Mouse (Mus musculus) gastrocnemius, postnatal 4 days (tissue): ENCODE results near the gene Egfl6. TPM values are rescaled to one million over a fixed set of nuclear protein-coding genes. Genes with fewer than 3 reads are reported as not detected.

Experiments used
- DNase-seq, 2 experiments: peaks; one replicate each; pipeline ENCODE4 v3.0.0; 2021 to 2022; ENCODE audit warnings: low spot score in 2 of 2, mixed read lengths in 2 of 2
- long read RNA-seq, 2 experiments: library from polyadenylated mRNA; stranded (forward); transcript quantifications; one replicate each; pipeline ENCODE4 v2.0.0; 2021
- total RNA-seq, 2 experiments: library from RNA; stranded (reverse); gene quantifications; 2 replicates each; pipeline ENCODE4 v1.2.3; 2021

The Egfl6 gene
- total RNA-seq: 10 to 100 TPM; 19.5 to 23.9 TPM
- long read RNA-seq, experiment 1, transcript Egfl6-201 (12 exons, 2,704 nt): major isoform, 21 of 25 reads
- long read RNA-seq, experiment 1, partial matches to known transcripts: 2 of 25 reads
- long read RNA-seq, experiment 1, other reads (novel, unspliced or antisense): 2 of 25 reads
- long read RNA-seq, experiment 2, transcript Egfl6-201 (12 exons, 2,704 nt): major isoform, 25 of 29 reads
- long read RNA-seq, experiment 2, partial matches to known transcripts: 2 of 29 reads
- long read RNA-seq, experiment 2, other reads (novel, unspliced or antisense): 2 of 29 reads

DNA sequence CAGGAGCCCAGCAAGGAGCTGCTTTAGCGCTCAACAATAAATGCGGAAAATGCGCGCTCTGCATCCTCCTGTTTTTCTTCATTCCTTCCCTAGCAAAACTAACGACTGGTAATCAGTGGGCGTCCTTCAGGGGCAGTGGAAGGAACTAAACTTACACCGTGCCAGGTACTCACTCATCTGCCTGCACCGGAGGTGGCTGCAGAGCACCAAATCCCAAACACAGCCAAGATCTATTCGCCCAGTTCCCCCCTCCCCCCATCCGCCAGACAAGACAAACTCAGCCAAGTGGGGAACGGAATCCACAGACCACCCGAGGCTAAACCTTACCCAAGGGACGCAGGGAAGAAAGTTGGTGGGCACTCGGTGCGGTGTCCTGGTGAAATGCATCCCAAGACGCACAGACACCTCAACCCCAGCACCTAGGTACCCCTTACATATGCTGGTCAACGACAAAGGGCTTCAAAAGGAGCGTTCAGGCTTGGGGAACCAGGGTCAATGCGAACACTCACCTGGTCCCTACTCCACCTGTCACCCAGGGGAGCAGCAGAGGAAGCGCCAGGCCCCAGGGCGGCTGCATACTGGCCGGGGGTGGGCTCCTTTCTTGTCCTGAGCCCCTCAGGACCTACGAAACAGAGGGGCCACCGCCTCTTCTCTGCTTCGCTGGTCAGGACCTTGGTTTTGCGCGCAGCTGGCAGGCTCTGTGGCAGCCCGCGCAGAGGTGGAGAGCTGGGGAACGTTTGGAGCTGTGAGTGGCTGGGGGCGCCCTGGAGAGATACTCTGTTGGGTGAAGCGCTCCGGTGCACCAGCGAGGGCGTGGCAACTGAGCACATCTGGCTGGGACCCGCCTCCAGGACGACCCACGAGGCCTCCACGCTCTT lies at the start of gene Egfl6:
TSS of gene Egfl6 (minus strand) at position 774 of the 878 bp plus-strand sequence.
- DNase-seq: peak in 1 of 2 experiments; percentile 14

DNA sequence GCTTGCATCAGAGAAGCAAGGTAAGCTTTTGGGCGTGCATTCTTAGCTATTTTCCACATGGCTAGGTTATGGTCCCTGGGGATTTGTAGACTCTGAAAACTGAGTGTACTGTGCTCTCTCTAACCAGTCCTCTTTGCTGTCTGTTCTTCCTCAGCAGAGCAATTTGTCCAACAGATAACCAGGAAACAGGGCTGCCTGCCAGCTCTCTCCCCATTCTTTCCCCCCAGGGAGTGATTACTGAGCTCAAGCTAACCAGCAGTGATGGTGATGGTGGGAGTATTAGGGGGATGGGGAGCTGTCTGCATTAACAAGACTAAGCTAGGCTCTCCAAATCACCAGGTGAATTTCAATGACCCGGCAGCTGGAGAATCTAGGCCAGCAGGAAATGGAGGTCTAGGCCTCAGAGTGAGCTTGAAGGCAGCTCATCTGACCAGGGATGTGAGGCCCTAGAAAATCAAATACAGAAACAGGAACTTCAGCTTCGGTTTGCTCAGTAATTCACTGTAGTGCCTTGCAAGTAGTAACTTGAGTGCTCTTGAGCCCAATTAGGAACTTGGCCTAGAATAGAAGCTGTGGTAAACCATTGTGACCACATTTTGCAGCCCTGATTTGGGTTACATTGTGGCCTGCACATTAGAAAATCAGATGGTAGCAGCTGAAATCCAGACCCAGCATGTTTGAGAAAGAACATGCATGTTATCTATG lies 41.5 kb upstream of the Egfl6 start:
- no peak for DNase-seq

GRCm38 (mm10) chrX:166626174-166626573 lies 40.7 kb upstream of the Egfl6 start:
- DNase-seq: peak in 1 of 2 experiments; percentile 9

DNA sequence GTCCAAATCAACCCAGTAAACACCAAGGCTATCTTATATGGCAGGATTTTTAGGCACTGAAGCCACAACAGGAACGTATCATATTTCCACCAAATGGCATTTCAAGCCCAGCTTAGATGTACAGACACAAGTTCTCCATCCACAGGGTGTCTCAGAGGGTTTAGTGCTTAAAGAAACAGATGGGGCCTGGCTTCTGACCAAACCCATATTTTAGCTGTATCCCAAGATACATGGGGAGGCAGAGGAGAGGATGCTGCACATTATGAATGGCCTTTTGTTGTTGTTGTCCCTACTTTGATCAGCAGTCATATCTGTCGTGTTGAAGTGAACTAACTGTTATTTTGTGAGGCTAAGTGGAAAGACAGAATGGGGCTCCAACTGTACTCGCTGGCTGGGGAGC lies 37.7 kb upstream of the Egfl6 start:
- DNase-seq: no peak

GRCm38 (mm10) chrX:166621560-166622301 lies 36.2 kb upstream of the Egfl6 start:
- DNase-seq: no peak

GRCm38 (mm10) chrX:166620900-166621299 lies 35.4 kb upstream of the Egfl6 start:
- no peak for DNase-seq

DNA sequence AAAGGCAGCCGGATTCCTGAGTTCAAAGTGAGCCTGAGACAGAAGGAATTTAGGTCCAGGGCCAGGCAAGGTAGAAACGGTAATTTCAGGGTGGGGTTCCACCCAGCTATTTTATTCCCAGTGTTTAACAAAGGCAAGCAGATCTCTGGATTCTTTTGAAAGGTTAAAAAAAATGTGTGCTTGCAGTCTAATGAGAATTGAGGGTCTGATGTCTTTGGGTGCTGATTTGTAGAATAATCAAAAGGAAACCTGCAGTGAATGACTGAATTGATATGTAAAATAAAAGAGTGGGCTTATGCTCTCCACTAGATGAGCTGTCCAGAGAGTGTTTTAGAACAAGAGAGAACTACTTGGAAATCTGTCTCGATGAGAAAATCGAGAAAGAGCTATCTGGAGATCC lies 33.6 kb upstream of the Egfl6 start:
- DNase-seq: no peak

DNA sequence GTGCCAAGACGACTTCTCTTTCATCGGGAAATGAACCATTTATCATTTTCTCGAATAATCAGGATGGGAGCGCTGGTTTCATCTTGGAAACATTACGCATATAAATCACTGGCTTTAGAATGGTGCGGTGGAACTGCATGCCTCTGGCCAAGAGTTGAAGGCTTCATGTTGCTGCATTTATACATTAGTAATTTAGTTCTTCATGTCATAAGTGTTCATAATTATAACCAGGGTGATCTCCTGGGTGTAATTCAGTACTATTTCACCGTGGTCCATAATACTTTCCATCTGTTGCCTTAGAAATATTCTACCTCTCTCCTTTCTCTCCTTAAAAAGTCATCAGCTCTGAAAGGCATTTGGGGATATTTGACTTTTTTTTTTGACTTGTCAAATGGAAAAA lies 29.7 kb upstream of the Egfl6 start:
- DNase-seq: no peak

GRCm38 (mm10) chrX:166576111-166576510 lies 9.4 kb downstream of the Egfl6 start:
- DNase-seq: no peak

- DNase-seq: no peak
These were observed 19.5 kb downstream of the Egfl6 start for GRCm38 (mm10) chrX:166565983-166566382.

DNA sequence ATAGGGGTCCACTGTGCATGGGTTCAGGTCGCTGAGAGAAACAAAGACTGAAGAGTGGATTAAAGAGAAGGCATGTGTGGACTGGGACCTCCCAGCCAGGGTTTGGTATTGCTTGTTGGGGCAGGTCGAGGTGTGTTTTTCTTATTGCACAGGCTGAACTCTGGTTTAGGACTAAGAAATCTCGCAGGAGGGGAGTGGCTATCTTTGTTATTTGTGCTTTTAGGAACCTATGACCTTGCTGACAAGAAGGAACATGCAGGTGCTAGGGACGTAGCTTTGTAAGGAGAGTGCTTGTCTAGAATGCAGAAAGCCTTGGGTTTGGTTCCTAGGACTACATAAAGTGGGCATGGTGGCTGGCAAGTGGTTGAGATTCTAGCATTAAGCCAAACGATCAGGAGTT lies 20.1 kb downstream of the Egfl6 start:
- no peak for DNase-seq

- no peak for DNase-seq
These were observed 20.6 kb downstream of the Egfl6 start for GRCm38 (mm10) chrX:166564900-166565299.

- DNase-seq: peak in 1 of 2 experiments; percentile 8
These were observed 26.2 kb downstream of the Egfl6 start for GRCm38 (mm10) chrX:166559333-166559732.

DNA sequence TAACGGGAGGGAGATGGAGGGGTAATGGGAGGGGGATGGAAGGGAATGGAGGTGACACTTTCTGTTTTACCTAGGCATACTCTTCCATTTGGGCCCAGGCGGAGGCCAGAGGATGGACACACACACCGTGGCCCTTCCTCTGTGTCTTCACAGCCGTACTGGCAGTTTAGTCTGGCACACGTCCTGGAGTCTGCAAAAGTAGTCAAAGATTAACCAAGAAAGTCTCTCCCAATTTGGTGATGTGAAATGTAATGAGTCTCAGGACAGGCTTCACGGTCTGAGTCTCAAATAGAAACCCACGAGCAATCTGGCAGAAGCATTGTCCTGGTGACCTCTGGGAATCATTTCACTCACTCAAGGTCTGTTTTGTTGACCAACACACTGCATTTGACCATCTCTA lies 33.2 kb downstream of the Egfl6 start:
- no peak for DNase-seq

GRCm38 (mm10) chrX:166546495-166546894 lies 39.0 kb downstream of the Egfl6 start:
- DNase-seq: no peak

- DNase-seq: no peak
These were observed 50.4 kb downstream of the Egfl6 start for GRCm38 (mm10) chrX:166535138-166535537.

DNA sequence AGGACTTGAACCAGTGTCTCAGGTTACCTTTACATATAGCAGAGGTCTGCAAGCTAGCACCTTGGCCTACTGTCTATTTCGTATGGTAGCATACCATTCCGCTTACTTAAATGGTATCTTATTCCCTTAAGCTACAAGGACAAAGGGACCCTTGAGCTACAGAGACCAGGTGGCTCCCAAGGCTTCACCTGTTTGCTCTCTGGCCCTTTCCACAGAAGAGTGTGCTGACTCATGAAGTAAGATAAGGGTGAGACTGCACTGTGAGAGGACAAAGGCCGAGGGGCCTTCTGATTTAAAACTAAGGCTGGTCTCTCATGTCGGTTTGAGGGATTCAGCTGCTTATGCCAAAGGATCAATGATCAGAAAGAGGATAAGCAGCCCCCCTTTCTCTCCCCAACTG lies 52.1 kb downstream of the Egfl6 start:
- DNase-seq: no peak

- DNase-seq: no peak
These were observed 53.8 kb downstream of the Egfl6 start for GRCm38 (mm10) chrX:166531671-166532070.

GRCm38 (mm10) chrX:166528126-166528525 lies 57.4 kb downstream of the Egfl6 start:
- DNase-seq: no peak

- DNase-seq: no peak
These were observed 59.7 kb downstream of the Egfl6 start for GRCm38 (mm10) chrX:166525637-166526315.
